Mouse (Mus musculus) heart, embryonic 14.5 days (tissue): ENCODE measurements around the gene Psenen. TPM values are rescaled to one million over a fixed set of nuclear protein-coding genes. Genes with fewer than 3 reads are reported as not detected.

Experiments
- ATAC-seq: fragments of 200-750 bp; cut with Nextera tagmentation; 2 replicates; pipeline ENCODE4 v1.8.0; 2017; ENCODE audit warnings: low read depth, moderate TSS enrichment; ENCODE audit not compliant: insufficient number of reproducible peaks, insufficient read depth, low FRiP score
- H3K27ac ChIP-seq, 2 experiments: fragments of 200-500 bp in 1 of 2; fragments of 300-500 bp in 1 of 2; sonication (generic) in 1 of 2; replicated peaks in 1 of 2; 2 replicates each; pipeline ENCODE4 v1.5.1; 2012 to 2014; ENCODE audit warnings: low read depth in 2 of 2, low read length in 2 of 2, control low read depth in 1 of 2, mild to moderate bottlenecking in 1 of 2, mixed read lengths in 1 of 2; ENCODE audit not compliant: control insufficient read depth in 1 of 2, insufficient read depth in 1 of 2
- H3K27me3 ChIP-seq: fragments of 300-500 bp; sonication (generic); 2 replicates; pipeline ENCODE4 v1.6.1; 2014; ENCODE audit warnings: mild to moderate bottlenecking, low read length, control low read depth; ENCODE audit not compliant: control insufficient read depth, insufficient read depth
- H3K36me3 ChIP-seq: fragments of 300-500 bp; sonication (generic); 2 replicates; pipeline ENCODE4 v1.6.1; 2014; ENCODE audit warnings: mild to moderate bottlenecking, control low read depth, low read length, mixed read lengths; ENCODE audit not compliant: control insufficient read depth, insufficient read depth
- H3K4me1 ChIP-seq, 2 experiments: fragments of 200-500 bp in 1 of 2; fragments of 300-500 bp in 1 of 2; sonication (generic) in 1 of 2; 2 replicates each; pipeline ENCODE4 v1.6.1; 2012 to 2014; ENCODE audit warnings: low read length in 2 of 2, control low read depth in 1 of 2, mixed read lengths in 1 of 2; ENCODE audit not compliant: control insufficient read depth in 2 of 2, insufficient read depth in 2 of 2
- H3K4me2 ChIP-seq: fragments of 300-500 bp; sonication (generic); 2 replicates; pipeline ENCODE4 v1.6.1; 2014; ENCODE audit warnings: mild to moderate bottlenecking, low read length
- H3K4me3 ChIP-seq, 2 experiments: fragments of 200-500 bp in 1 of 2; fragments of 300-500 bp in 1 of 2; sonication (generic) in 1 of 2; 2 replicates each; pipeline ENCODE4 v1.5.1; 2012 to 2014; ENCODE audit warnings: low read length in 2 of 2, mild to moderate bottlenecking in 2 of 2, control low read depth in 1 of 2, low read depth in 1 of 2, moderate library complexity in 1 of 2; ENCODE audit not compliant: control insufficient read depth in 1 of 2, insufficient read depth in 1 of 2
- H3K9ac ChIP-seq: fragments of 300-500 bp; sonication (generic); 2 replicates; pipeline ENCODE4 v1.6.1; 2014; ENCODE audit warnings: mild to moderate bottlenecking, low read length
- H3K9me3 ChIP-seq: fragments of 300-500 bp; sonication (generic); 2 replicates; pipeline ENCODE4 v1.6.1; 2016; ENCODE audit warnings: low read length, control low read depth; ENCODE audit not compliant: control insufficient read depth
- WGBS: fragments of 180-500 bp; shearing (Covaris S2); extraction: QIAGEN DNeasy Blood & Tissue Kit; methylation state at CpG from one replicate; pipeline ENCODE4 v1.1.7; 2014; 5-methylcytosine and 5-hydroxymethylcytosine counted together
- polyA plus RNA-seq: library from polyadenylated mRNA; unstranded; fragments of >200 nt; fragmentation: Nextera tagmentation; extraction: Ambion mirVana; gene quantifications from 2 replicates; pipeline ENCODE4 v1.2.1, GENCODE M21; 2014

The Psenen gene
- polyA plus RNA-seq, 1 experiment from 2014 or later: 107 TPM

DNA sequence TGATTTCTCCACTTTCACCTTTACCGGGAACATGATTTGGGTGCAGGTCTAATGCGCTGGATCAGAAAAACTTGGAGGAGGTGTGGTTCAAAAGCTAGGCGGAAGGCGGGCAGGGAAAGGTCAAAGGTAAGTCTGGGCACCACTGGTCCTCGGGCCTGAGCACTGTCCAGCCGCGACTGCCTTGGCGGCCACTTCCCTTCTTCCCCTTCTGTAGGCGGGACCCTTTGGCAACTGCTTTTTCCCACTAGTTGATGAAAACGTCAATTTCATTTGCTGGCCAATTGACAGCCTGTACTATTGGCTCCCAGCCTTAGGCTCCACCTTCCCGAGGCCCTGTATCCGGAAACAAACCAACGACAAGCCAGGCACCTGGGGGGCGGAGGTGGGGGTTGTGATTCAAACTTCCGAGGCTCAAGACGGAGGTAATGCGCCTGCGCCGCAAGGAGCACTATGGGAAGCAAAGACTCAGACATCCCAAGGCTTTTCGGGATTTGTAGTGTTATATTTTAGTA lies 3.9 kb downstream of the Psenen start, which contains the start of gene Lin37:
TSS of gene Lin37 (minus strand) at position 396 of the 512 bp plus-strand sequence.
- ATAC-seq: peak; percentile 80
- H3K36me3 ChIP-seq: peaks cover 35% of the 10 kb centered on the region
- peak within 1 kb of the TSS in 1 of 2 experiments; percentile 56; a peak in 2 of 4 replicates for H3K27ac ChIP-seq
- peak within 1 kb of the TSS; percentile 85 for H3K9ac ChIP-seq
- H3K4me2 ChIP-seq: peak within 1 kb of the TSS; percentile 88
- WGBS: under 1% methylated on average over 20 of the region's 20 CpGs
- H3K4me1 ChIP-seq: peaks cover 5 to 17% of the 10 kb centered on the region in 2 experiments
- H3K27me3 ChIP-seq: no peaks in the 10 kb centered on the region
- no peaks in the 10 kb centered on the region for H3K9me3 ChIP-seq
- peak within 1 kb of the TSS; percentile 65 to 69 for H3K4me3 ChIP-seq

DNA sequence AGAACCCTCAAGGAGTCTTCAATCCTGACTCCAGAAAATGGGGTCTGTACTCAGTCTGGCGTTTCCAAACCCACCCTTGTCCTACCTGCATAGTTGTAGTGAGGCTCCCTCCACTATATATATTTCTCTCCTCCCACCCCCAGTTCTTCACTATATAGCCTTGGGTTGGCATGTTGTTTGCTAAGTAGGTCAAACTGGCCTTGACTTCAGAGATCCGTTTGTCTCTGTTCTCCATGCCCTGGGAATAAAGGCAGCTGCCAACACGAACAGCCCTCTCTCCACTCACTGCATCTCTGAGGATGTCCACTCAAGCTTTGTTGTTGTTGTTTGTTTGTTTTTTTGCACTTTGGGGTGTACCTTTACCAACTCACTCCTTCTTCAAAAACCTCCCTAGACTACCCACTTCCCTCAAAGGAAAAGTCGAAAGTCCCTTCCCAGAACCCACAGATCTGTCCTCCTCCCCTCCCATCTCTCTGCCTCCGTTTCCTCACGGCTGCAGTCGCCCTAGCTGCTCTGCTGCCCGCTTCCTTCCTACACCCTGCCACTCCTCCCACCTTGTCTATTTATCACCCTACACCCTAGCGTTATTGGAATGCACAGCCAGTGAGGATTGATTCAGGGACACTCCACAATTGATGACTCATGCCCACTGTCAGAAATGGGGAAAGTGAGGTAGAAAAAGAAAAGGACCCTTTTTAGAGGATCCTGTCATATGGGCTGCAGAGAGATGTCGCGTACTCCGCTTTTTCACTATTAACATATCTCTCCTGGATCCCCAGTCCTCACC lies 4.6 kb downstream of the Psenen start:
- Histone ChIP-seq H3K4me1 (peaks cover 4 to 20% of the 10 kb centered on the region in 2 experiments), H3K27ac (peak overlapping the region in 1 of 2 experiments; percentile 51; a peak in 2 of 4 replicates), H3K4me3 (peak overlapping the region; percentile 65 to 69), H3K9ac (peak overlapping the region; percentile 85), H3K4me2 (peak overlapping the region; percentile 88), H3K36me3 (peaks cover 34% of the 10 kb centered on the region), H3K27me3 (no peaks in the 10 kb centered on the region), H3K9me3 (no peaks in the 10 kb centered on the region)
- WGBS: 14% methylated on average over 12 of the region's 12 CpGs
- ATAC-seq: no peak

DNA sequence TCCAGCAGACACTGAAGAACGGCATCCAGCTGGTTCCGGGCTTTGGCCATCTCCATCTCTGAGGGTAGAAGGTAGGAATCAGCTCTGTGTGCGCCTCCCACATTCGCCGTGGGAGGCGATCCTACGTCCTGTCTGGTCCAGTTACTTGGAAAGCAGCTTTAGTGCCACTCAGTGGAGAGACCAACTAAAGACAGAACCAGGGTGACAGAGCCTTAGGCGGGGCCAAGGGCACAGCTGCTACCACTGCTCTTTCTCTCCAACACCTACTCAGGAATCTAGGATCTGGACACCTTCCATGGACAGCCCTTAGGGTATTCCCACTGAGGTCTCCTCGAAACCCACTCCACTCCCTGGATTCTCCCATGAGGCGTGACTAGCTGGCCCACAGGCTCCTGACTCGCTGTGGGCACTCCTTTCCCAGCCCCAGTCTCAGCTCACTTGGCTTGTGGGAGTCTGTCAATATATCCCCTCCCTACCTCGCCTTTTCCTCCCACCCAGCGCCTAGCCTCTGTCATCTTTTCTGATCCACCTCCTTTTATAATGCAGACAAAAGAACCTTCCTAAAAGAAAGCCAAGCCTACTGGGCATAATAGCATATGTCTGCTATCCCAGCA lies 5.4 kb downstream of the Psenen start:
- whole genome bisulfite sequencing: 90% methylated on average over 13 of the region's 13 CpGs
- ATAC-seq: no peak
- Histone ChIP-seq H3K27me3 (no peaks in the 10 kb centered on the region), H3K4me3 (peak overlapping the region in 1 of 2 experiments; percentile 69; a peak in 1 of 4 replicates), H3K27ac (no peak overlapping the region), H3K4me2 (peak overlapping the region; percentile 88), H3K9me3 (no peaks in the 10 kb centered on the region), H3K9ac (peak overlapping the region; percentile 85; the same call in 1 of the 2 replicates), H3K36me3 (peaks cover 34% of the 10 kb centered on the region), H3K4me1 (peaks cover 8 to 28% of the 10 kb centered on the region in 2 experiments)

DNA sequence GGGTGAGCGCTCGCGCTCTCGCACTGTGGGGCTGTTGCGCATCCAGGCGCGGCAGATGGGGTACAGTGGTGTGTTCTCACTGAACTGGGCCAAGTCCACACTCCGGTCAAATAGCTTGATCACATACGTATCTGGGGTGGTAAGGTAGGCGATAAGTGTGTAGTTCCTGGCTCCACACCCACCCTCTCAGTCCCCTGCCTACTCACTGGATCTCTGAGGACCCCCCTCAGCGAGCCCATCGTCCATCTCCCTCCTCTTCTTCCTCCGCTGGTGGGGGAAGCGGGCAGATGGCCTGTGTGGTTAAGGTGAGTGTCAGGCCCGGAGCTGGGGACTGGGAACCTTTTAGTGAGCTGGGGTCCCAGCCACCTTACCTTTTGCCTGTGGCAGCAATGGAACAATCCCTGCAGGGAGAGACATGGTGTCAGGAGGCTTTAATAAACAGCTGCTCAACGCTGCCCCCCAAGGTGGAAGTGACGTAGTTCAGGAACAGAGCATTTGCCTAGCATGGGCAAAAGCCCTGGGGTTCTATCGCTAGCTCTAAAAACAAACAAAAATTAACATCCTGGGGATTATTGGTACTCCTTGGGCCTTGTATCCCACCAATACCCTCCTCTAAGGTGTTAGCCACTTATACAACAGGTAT lies 6.4 kb downstream of the Psenen start:
- H3K9me3 ChIP-seq: no peaks in the 10 kb centered on the region
- 94% methylated on average over 18 of the region's 18 CpGs for WGBS
- no peak overlapping the region for H3K9ac ChIP-seq
- ATAC-seq: no peak
- H3K36me3 ChIP-seq: peaks cover 34% of the 10 kb centered on the region
- H3K27me3 ChIP-seq: no peaks in the 10 kb centered on the region
- H3K4me1 ChIP-seq: peaks cover 10 to 31% of the 10 kb centered on the region in 2 experiments
- no peak overlapping the region for H3K27ac ChIP-seq
- no peak overlapping the region for H3K4me3 ChIP-seq
- H3K4me2 ChIP-seq: no peak overlapping the region

DNA sequence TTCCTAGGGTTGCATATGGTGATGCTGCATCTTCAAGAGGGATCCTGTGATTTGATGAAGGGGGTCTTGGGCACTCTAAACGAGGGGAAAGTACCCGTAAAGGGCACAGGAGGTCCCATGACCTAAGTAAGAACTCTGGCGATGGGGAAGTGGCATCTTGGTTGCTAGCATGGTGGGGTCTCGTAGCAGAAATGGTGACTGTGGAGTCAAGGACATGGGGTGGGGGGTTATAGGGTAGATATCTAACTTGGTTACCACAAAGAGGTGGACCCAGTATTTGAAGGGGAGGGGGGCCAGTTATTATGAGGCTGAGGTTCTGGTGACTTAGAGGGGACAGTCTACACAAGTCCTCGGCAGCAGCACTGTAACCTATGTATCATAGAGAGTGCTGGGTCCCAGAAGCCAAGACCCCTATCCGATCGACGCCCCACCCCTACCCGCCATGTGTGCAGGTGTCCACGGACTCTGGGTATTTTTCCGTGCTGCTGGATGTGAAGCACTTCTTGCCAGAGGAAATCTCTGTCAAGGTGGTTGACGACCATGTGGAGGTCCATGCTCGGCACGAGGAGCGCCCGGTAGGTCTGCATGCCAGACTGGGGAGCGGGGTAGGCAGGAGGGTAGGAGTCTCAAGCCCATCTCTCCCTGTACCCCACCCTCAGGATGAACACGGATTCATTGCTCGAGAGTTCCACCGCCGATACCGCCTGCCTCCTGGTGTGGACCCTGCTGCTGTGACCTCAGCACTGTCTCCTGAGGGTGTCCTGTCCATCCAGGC lies 9.4 kb downstream of the Psenen start:
- H3K27ac ChIP-seq: peak overlapping the region in 1 of 2 experiments; percentile 98; a peak in 2 of 4 replicates
- H3K4me3 ChIP-seq: peak overlapping the region; percentile 67 to 73
- no peak for ATAC-seq
- H3K36me3 ChIP-seq: peaks cover 36% of the 10 kb centered on the region
- H3K9me3 ChIP-seq: no peaks in the 10 kb centered on the region
- H3K9ac ChIP-seq: peak overlapping the region; percentile 89
- peaks cover 10 to 27% of the 10 kb centered on the region in 2 experiments for H3K4me1 ChIP-seq
- peak overlapping the region; percentile 86 for H3K4me2 ChIP-seq
- H3K27me3 ChIP-seq: no peaks in the 10 kb centered on the region
- WGBS: 84% methylated on average over 22 of the region's 22 CpGs

DNA sequence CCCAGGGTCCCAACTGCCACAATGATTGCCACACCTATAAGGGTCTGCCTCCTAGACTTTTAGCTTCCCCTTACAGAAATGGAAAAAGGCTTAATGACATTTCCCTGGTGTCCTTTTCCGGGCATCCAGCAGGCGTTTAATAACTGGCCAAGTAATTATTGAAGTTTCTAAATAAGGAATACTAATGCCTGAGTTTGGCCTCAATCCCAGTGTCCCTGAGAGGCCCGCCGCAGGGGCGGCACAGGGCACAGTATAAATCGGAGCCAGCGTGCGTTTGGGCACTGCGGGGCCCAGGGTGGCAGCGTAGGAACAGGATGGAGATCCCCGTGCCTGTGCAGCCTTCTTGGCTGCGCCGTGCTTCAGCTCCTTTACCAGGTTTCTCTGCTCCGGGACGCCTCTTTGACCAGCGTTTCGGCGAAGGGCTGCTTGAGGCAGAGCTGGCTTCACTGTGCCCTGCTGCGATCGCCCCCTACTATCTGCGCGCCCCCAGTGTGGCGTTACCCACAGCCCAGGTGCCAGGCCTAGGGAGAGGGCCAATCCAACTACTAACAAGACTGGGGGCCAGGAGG lies 10.3 kb downstream of the Psenen start:
- Histone ChIP-seq H3K36me3 (peaks cover 45% of the 10 kb centered on the region), H3K27ac (peak overlapping the region; percentile 98), H3K4me1 (peaks cover 8 to 18% of the 10 kb centered on the region in 2 experiments), H3K9me3 (no peaks in the 10 kb centered on the region), H3K4me3 (peak overlapping the region; percentile 67 to 73), H3K4me2 (peak overlapping the region; percentile 86), H3K27me3 (no peaks in the 10 kb centered on the region), H3K9ac (peak overlapping the region; percentile 89)
- 1% methylated on average over 23 of the region's 23 CpGs for WGBS
- peak; percentile 28; the same call in 1 of the 2 replicates for ATAC-seq
